Mouse (Mus musculus): ENCODE measurements around the gene Slc17a5.

- TF ChIP-seq POLR2A (IDR thresholded peaks at IDR 0.05; ENCODE audit: low read depth, low read length) (no peak), CTCF (IDR thresholded peaks at IDR 0.05; ENCODE audit: borderline replicate concordance, insufficient read depth, low read length) (no peak)
These were observed 11.4 kb downstream of the Slc17a5 start for GRCm38 (mm10) chr9:78576466-78576865.
